Mouse (Mus musculus): Measurements from ENCODE around the gene Kif13a. TPM values are rescaled to one million over a fixed set of nuclear protein-coding genes. Genes with fewer than 3 reads are reported as not detected.

Kif13a gene
- polyA plus RNA-seq, 1 experiment: 38.5 TPM

- Histone ChIP-seq H3K27me3 (ENCODE audit: control insufficient read depth, insufficient read depth, low read length) (no peaks in the 10 kb centered on the region), H3K27ac (ENCODE audit: insufficient read depth, low read length) (no peak overlapping the region), H3K4me1 (ENCODE audit: control insufficient read depth, insufficient read depth, low read length) (no peaks in the 10 kb centered on the region), H3K4me3 (replicated peaks; ENCODE audit: insufficient read depth, low read depth, low read length) (no peak overlapping the region)
- DNase-seq: no peak
- TF ChIP-seq POLR2A (IDR thresholded peaks at IDR 0.05; ENCODE audit: borderline replicate concordance, insufficient read depth, low read length) (no peak), CTCF (IDR thresholded peaks at IDR 0.05; ENCODE audit: borderline replicate concordance, insufficient read depth, low read depth, low read length) (no peak)
- WGBS: 98% methylated on average over 13 of the region's 13 CpGs
Observed at GRCm38 (mm10) chr13:46772581-46772980, 157.1 kb downstream of the Kif13a start.

GRCm38 (mm10) chr13:46765361-46765760, 164.3 kb downstream of the Kif13a start:
- 99% methylated on average over 2 of the region's 2 CpGs for WGBS
- TF ChIP-seq CTCF (IDR thresholded peaks at IDR 0.05; ENCODE audit: borderline replicate concordance, insufficient read depth, low read depth, low read length): no peak
- TF ChIP-seq POLR2A (IDR thresholded peaks at IDR 0.05; ENCODE audit: borderline replicate concordance, insufficient read depth, low read length): no peak
- Histone ChIP-seq H3K4me3 (replicated peaks; ENCODE audit: insufficient read depth, low read depth, low read length) (no peak overlapping the region), H3K4me1 (ENCODE audit: control insufficient read depth, insufficient read depth, low read length) (no peaks in the 10 kb centered on the region), H3K27ac (ENCODE audit: insufficient read depth, low read length) (no peak overlapping the region), H3K27me3 (ENCODE audit: control insufficient read depth, insufficient read depth, low read length) (no peaks in the 10 kb centered on the region)
- no peak for DNase-seq

- Histone ChIP-seq H3K4me3 (replicated peaks; ENCODE audit: insufficient read depth, low read depth, low read length) (no peak overlapping the region), H3K27me3 (ENCODE audit: control insufficient read depth, insufficient read depth, low read length) (no peaks in the 10 kb centered on the region), H3K27ac (ENCODE audit: insufficient read depth, low read length) (no peak overlapping the region), H3K4me1 (ENCODE audit: control insufficient read depth, insufficient read depth, low read length) (no peaks in the 10 kb centered on the region)
- 97% methylated on average over 9 of the region's 9 CpGs for WGBS
- TF ChIP-seq POLR2A (IDR thresholded peaks at IDR 0.05; ENCODE audit: borderline replicate concordance, insufficient read depth, low read length): no peak
- TF ChIP-seq CTCF (IDR thresholded peaks at IDR 0.05; ENCODE audit: borderline replicate concordance, insufficient read depth, low read depth, low read length): no peak
- no peak for DNase-seq
Observed at GRCm38 (mm10) chr13:46763210-46763609, 166.5 kb downstream of the Kif13a start.

- no peak overlapping the region for H3K4me3 ChIP-seq (replicated peaks; ENCODE audit: insufficient read depth, low read depth, low read length)
- DNase-seq: no peak
- H3K27ac ChIP-seq (ENCODE audit: insufficient read depth, low read length): no peak overlapping the region
- TF ChIP-seq CTCF (IDR thresholded peaks at IDR 0.05; ENCODE audit: borderline replicate concordance, insufficient read depth, low read depth, low read length) (no peak), POLR2A (IDR thresholded peaks at IDR 0.05; ENCODE audit: borderline replicate concordance, insufficient read depth, low read length) (no peak)
- WGBS: 42% methylated on average over 6 of the region's 6 CpGs
- H3K4me1 ChIP-seq (ENCODE audit: control insufficient read depth, insufficient read depth, low read length): no peaks in the 10 kb centered on the region
- no peaks in the 10 kb centered on the region for H3K27me3 ChIP-seq (ENCODE audit: control insufficient read depth, insufficient read depth, low read length)
Observed at GRCm38 (mm10) chr13:46760921-46761320, 168.7 kb downstream of the Kif13a start.

GRCm38 (mm10) chr13:46759281-46759809, 170.3 kb downstream of the Kif13a start:
- H3K4me1 ChIP-seq (ENCODE audit: control insufficient read depth, insufficient read depth, low read length): no peaks in the 10 kb centered on the region
- no peak for DNase-seq
- no peak overlapping the region for H3K4me3 ChIP-seq (replicated peaks; ENCODE audit: insufficient read depth, low read depth, low read length)
- no peak for TF ChIP-seq CTCF (IDR thresholded peaks at IDR 0.05; ENCODE audit: borderline replicate concordance, insufficient read depth, low read depth, low read length)
- TF ChIP-seq POLR2A (IDR thresholded peaks at IDR 0.05; ENCODE audit: borderline replicate concordance, insufficient read depth, low read length): no peak
- no peak overlapping the region for H3K27ac ChIP-seq (ENCODE audit: insufficient read depth, low read length)
- WGBS: 37% methylated on average over 8 of the region's 8 CpGs
- no peaks in the 10 kb centered on the region for H3K27me3 ChIP-seq (ENCODE audit: control insufficient read depth, insufficient read depth, low read length)

GRCm38 (mm10) chr13:46758627-46759026, 171.0 kb downstream of the Kif13a start:
- 89% methylated on average over 13 of the region's 13 CpGs for WGBS
- TF ChIP-seq CTCF (IDR thresholded peaks at IDR 0.05; ENCODE audit: borderline replicate concordance, insufficient read depth, low read depth, low read length) (no peak), POLR2A (IDR thresholded peaks at IDR 0.05; ENCODE audit: borderline replicate concordance, insufficient read depth, low read length) (no peak)
- no peaks in the 10 kb centered on the region for H3K27me3 ChIP-seq (ENCODE audit: control insufficient read depth, insufficient read depth, low read length)
- H3K4me3 ChIP-seq (replicated peaks; ENCODE audit: insufficient read depth, low read depth, low read length): no peak overlapping the region
- DNase-seq: no peak
- H3K4me1 ChIP-seq (ENCODE audit: control insufficient read depth, insufficient read depth, low read length): no peaks in the 10 kb centered on the region
- H3K27ac ChIP-seq (ENCODE audit: insufficient read depth, low read length): no peak overlapping the region

GRCm38 (mm10) chr13:46757946-46758345, 171.7 kb downstream of the Kif13a start:
- no peak for DNase-seq
- no peaks in the 10 kb centered on the region for H3K4me1 ChIP-seq (ENCODE audit: control insufficient read depth, insufficient read depth, low read length)
- H3K27ac ChIP-seq (ENCODE audit: insufficient read depth, low read length): no peak overlapping the region
- TF ChIP-seq POLR2A (IDR thresholded peaks at IDR 0.05; ENCODE audit: borderline replicate concordance, insufficient read depth, low read length) (no peak), CTCF (IDR thresholded peaks at IDR 0.05; ENCODE audit: borderline replicate concordance, insufficient read depth, low read depth, low read length) (no peak)
- H3K4me3 ChIP-seq (replicated peaks; ENCODE audit: insufficient read depth, low read depth, low read length): no peak overlapping the region
- WGBS: 90% methylated on average over 7 of the region's 7 CpGs
- H3K27me3 ChIP-seq (ENCODE audit: control insufficient read depth, insufficient read depth, low read length): no peaks in the 10 kb centered on the region

GRCm38 (mm10) chr13:46753294-46753693, 176.4 kb downstream of the Kif13a start:
- no peak for TF ChIP-seq POLR2A (IDR thresholded peaks at IDR 0.05; ENCODE audit: borderline replicate concordance, insufficient read depth, low read length)
- TF ChIP-seq CTCF (IDR thresholded peaks at IDR 0.05; ENCODE audit: borderline replicate concordance, insufficient read depth, low read depth, low read length): no peak
- H3K4me1 ChIP-seq (ENCODE audit: control insufficient read depth, insufficient read depth, low read length): no peaks in the 10 kb centered on the region
- 94% methylated on average over 5 of the region's 5 CpGs for WGBS
- no peaks in the 10 kb centered on the region for H3K27me3 ChIP-seq (ENCODE audit: control insufficient read depth, insufficient read depth, low read length)
- H3K4me3 ChIP-seq (replicated peaks; ENCODE audit: insufficient read depth, low read depth, low read length): no peak overlapping the region
- no peak for DNase-seq
- H3K27ac ChIP-seq (ENCODE audit: insufficient read depth, low read length): no peak overlapping the region

All from cerebellum, adult 2 months (tissue).